Mouse (Mus musculus): Measurements from ENCODE around the gene Pacs1.

GRCm38 (mm10) chr19:5277140-5277539, 4.2 kb upstream of the Pacs1 start:
- TF ChIP-seq POLR2A (IDR thresholded peaks at IDR 0.05; ENCODE audit: insufficient read depth, low read depth, low read length) (no peak), CTCF (IDR thresholded peaks at IDR 0.05; ENCODE audit: insufficient read depth, low read depth, low read length) (no peak)
